Mouse (Mus musculus): ENCODE measurements around the gene Tmem189. TPM values are rescaled to one million over a fixed set of nuclear protein-coding genes. Genes with fewer than 3 reads are reported as not detected.

Tmem189 gene
- polyA plus RNA-seq, 1 experiment from 2014 or later, result 43.7 TPM

DNA sequence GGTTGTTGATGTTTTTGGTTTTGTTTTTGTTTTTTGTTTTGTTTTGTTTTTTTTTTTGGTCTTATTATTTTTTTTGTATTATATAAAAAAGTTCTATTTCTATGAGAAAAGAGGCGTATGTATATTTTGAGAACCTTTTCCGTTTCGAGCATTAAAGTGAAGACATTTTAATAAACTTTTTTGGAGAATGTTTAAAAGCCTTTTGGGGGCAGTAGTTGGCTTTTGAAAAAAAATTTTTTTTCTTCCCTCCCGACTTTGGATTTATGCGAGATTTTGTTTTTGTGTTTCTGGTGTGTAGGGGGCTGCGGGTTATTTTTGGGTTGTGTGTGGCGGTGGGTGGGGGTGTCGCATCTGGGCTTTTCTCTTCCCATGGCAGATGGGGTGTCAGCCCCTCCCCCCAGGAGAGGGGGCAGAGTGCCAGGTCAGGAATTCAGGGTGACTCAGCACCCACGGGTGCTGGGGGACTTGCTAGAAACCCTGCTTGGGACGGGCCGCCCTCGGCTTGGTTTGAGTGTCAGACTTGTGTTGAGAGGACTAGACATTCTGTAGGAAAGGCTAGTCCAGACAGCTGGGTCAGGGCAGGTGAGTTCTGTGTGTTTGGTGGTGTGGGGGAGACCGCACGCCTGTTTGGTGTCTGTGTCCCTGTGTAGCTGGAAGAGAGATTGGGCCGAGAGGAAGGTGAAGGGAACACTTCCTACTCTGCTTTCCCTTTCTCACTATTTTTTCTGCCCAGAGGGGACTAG, 768 bp upstream of the Tmem189 start:
- peaks cover 8% of the 10 kb centered on the region; the same call in 1 of the 2 replicates for H3K27me3 ChIP-seq
- H3K4me1 ChIP-seq, result peaks cover 43% of the 10 kb centered on the region
- peak overlapping the region; percentile 78 for H3K4me3 ChIP-seq (replicated peaks)
- peak overlapping the region; percentile 96 for H3K4me2 ChIP-seq (replicated peaks)
- H3K9me3 ChIP-seq (replicated peaks), result no peaks in the 10 kb centered on the region
- no peak for ATAC-seq (ENCODE audit: insufficient number of reproducible peaks, low FRiP score, low TSS enrichment, low read depth)
- no peaks in the 10 kb centered on the region for H3K36me3 ChIP-seq
- 43% methylated on average over 15 of the region's 15 CpGs for WGBS
- peak overlapping the region; percentile 27 for H3K9ac ChIP-seq
- H3K27ac ChIP-seq (replicated peaks), result peak overlapping the region; percentile 84

DNA sequence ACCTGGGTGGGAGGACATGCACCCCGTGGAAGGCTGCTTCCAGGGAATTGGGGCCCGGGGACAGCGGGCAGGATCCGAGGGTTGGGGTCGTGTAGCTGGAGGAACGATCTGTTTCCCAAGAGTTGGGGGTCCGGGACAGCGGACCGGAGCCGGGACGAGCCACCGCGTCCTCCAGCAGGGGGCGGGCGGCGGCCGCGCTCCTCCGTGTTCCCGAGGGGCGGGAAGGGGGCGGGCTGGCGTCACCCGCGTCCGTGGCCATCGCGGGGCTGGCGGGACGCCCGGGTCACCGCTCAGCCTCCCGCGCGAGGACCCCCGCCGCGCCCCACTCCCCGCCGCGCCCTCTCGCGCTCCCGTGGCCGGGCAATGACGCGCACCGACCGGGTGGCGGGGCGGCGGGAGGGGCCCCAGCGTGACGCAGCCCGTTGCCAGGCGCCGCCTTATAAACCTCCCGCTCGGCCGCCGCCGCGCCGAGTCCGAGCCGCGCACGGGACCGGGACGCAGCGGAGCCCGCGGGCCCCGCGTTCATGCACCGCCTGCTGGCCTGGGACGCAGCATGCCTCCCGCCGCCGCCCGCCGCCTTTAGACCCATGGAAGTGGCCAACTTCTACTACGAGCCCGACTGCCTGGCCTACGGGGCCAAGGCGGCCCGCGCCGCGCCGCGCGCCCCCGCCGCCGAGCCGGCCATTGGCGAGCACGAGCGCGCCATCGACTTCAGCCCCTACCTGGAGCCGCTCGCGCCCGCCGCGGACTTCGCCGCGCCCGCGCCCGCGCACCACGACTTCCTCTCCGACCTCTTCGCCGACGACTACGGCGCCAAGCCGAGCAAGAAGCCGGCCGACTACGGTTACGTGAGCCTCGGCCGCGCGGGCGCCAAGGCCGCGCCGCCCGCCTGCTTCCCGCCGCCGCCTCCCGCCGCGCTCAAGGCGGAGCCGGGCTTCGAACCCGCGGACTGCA, 847 bp downstream of the Tmem189 start, which contains the start of gene Cebpb:
Gene Cebpb (plus strand): TSS at position 418 of the 954 bp plus-strand sequence.
- H3K4me1 ChIP-seq, result peaks cover 49% of the 10 kb centered on the region
- whole genome bisulfite sequencing, result under 1% methylated on average over 144 of the region's 147 CpGs
- H3K27me3 ChIP-seq, result peaks cover 8% of the 10 kb centered on the region; the same call in 1 of the 2 replicates
- H3K4me3 ChIP-seq (replicated peaks), result peak within 1 kb of the TSS; percentile 78
- H3K36me3 ChIP-seq, result no peaks in the 10 kb centered on the region
- H3K9ac ChIP-seq, result peak within 1 kb of the TSS; percentile 69
- ATAC-seq (ENCODE audit: insufficient number of reproducible peaks, low FRiP score, low TSS enrichment, low read depth), result peak; percentile 82
- H3K9me3 ChIP-seq (replicated peaks), result no peaks in the 10 kb centered on the region
- peak within 1 kb of the TSS; percentile 96 for H3K4me2 ChIP-seq (replicated peaks)
- peak within 1 kb of the TSS; percentile 84 for H3K27ac ChIP-seq (replicated peaks)

- Histone ChIP-seq H3K36me3 (no peaks in the 10 kb centered on the region), H3K4me3 (replicated peaks) (peak overlapping the region; percentile 78), H3K9ac (peak overlapping the region; percentile 69; the same call in 1 of the 2 replicates), H3K27me3 (peaks cover 8% of the 10 kb centered on the region; the same call in 1 of the 2 replicates), H3K9me3 (replicated peaks) (no peaks in the 10 kb centered on the region), H3K4me2 (replicated peaks) (peak overlapping the region; percentile 96), H3K27ac (replicated peaks) (peak overlapping the region; percentile 84; the same call in 1 of the 2 replicates), H3K4me1 (peaks cover 49% of the 10 kb centered on the region)
- 21% methylated on average over 12 of the region's 12 CpGs for WGBS
- no peak for ATAC-seq (ENCODE audit: insufficient number of reproducible peaks, low FRiP score, low TSS enrichment, low read depth)
Measured at GRCm38 (mm10) chr2:167688126-167688497, 1.5 kb downstream of the Tmem189 start.

DNA sequence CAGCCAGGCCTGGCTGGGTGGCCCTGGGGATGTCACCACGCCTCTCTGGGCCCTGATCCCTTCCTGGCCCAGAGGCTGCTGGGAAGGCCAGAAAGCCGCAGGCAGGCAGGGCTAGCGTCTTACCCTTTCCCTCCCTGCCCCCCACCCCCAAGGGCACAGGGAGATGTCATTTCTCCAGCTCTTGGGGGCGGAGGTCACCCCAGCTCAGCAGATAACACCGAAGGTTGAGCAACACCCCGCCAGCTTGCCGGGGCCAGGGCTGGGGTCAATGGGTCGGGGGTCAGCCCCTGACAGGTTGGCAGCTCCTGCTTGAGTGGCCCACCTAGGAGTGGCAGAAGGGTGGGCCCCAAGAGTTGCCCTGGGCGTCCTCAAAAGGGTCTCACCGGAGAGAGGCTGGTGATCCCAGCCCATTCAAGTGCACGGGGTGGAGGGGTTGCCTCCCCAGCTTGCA, 1.9 kb downstream of the Tmem189 start:
- H3K4me2 ChIP-seq (replicated peaks), result no peak overlapping the region
- WGBS, result 41% methylated on average over 11 of the region's 11 CpGs
- no peaks in the 10 kb centered on the region for H3K36me3 ChIP-seq
- H3K4me1 ChIP-seq, result peaks cover 49% of the 10 kb centered on the region
- H3K9ac ChIP-seq, result no peak overlapping the region
- no peak for ATAC-seq (ENCODE audit: insufficient number of reproducible peaks, low FRiP score, low TSS enrichment, low read depth)
- H3K27ac ChIP-seq (replicated peaks), result no peak overlapping the region
- peaks cover 8% of the 10 kb centered on the region; the same call in 1 of the 2 replicates for H3K27me3 ChIP-seq
- no peaks in the 10 kb centered on the region for H3K9me3 ChIP-seq (replicated peaks)
- H3K4me3 ChIP-seq (replicated peaks), result no peak overlapping the region

GRCm38 (mm10) chr2:167687250-167687586, 2.4 kb downstream of the Tmem189 start:
- 77% methylated on average over 4 of the region's 4 CpGs for WGBS
- ATAC-seq (ENCODE audit: insufficient number of reproducible peaks, low FRiP score, low TSS enrichment, low read depth), result no peak
- H3K9me3 ChIP-seq (replicated peaks), result no peaks in the 10 kb centered on the region
- H3K36me3 ChIP-seq, result no peaks in the 10 kb centered on the region
- no peak overlapping the region for H3K4me3 ChIP-seq (replicated peaks)
- H3K4me1 ChIP-seq, result peaks cover 45% of the 10 kb centered on the region
- H3K27ac ChIP-seq (replicated peaks), result no peak overlapping the region
- no peak overlapping the region for H3K4me2 ChIP-seq (replicated peaks)
- H3K27me3 ChIP-seq, result peaks cover 8% of the 10 kb centered on the region; the same call in 1 of the 2 replicates
- H3K9ac ChIP-seq, result no peak overlapping the region

- no peaks in the 10 kb centered on the region for H3K9me3 ChIP-seq (replicated peaks)
- 74% methylated on average over 16 of the region's 16 CpGs for WGBS
- H3K9ac ChIP-seq, result no peak overlapping the region
- H3K36me3 ChIP-seq, result no peaks in the 10 kb centered on the region
- H3K4me3 ChIP-seq (replicated peaks), result no peak overlapping the region
- H3K27ac ChIP-seq (replicated peaks), result no peak overlapping the region
- no peak for ATAC-seq (ENCODE audit: insufficient number of reproducible peaks, low FRiP score, low TSS enrichment, low read depth)
- H3K4me1 ChIP-seq, result peaks cover 39% of the 10 kb centered on the region
- H3K27me3 ChIP-seq, result peaks cover 8% of the 10 kb centered on the region; the same call in 1 of the 2 replicates
- H3K4me2 ChIP-seq (replicated peaks), result no peak overlapping the region
Measured at GRCm38 (mm10) chr2:167686382-167687249, 3.0 kb downstream of the Tmem189 start.

GRCm38 (mm10) chr2:167685865-167686264, 3.8 kb downstream of the Tmem189 start:
- H3K4me2 ChIP-seq (replicated peaks), result no peak overlapping the region
- no peak overlapping the region for H3K9ac ChIP-seq
- peaks cover 8% of the 10 kb centered on the region; the same call in 1 of the 2 replicates for H3K27me3 ChIP-seq
- H3K27ac ChIP-seq (replicated peaks), result 0 out of 2 replicates have a peak overlapping the region, but pooled peaks have one; percentile 19
- peaks cover 32% of the 10 kb centered on the region for H3K4me1 ChIP-seq
- H3K4me3 ChIP-seq (replicated peaks), result no peak overlapping the region
- WGBS, result 76% methylated on average over 3 of the region's 3 CpGs
- no peak for ATAC-seq (ENCODE audit: insufficient number of reproducible peaks, low FRiP score, low TSS enrichment, low read depth)
- no peaks in the 10 kb centered on the region for H3K9me3 ChIP-seq (replicated peaks)
- no peaks in the 10 kb centered on the region for H3K36me3 ChIP-seq

DNA sequence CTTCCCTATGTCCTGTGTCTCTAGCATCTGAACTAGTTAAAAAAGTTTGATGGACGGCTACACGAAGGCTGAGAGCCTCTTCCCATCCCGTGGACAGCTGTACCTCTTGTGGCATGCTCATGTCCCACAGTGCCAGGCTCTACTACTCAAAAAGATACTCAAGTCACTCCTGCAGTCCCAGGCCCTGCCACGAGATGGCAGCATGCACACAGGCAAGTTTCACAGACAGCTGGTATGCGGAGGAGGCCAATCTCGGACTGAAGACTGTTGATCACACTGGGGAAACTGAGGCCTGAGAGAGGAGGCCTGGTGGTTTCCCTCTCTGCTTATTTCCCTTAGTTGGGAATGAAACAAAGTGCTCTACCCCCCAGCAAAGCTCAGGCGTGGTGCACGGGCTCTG, 4.5 kb downstream of the Tmem189 start:
- 6% methylated on average over 8 of the region's 8 CpGs for WGBS
- no peak for ATAC-seq (ENCODE audit: insufficient number of reproducible peaks, low FRiP score, low TSS enrichment, low read depth)
- no peak overlapping the region for H3K9ac ChIP-seq

GRCm38 (mm10) chr2:167683721-167684120, 5.9 kb downstream of the Tmem189 start:
- Histone ChIP-seq H3K9me3 (replicated peaks) (no peaks in the 10 kb centered on the region), H3K4me3 (replicated peaks) (no peak overlapping the region), H3K9ac (no peak overlapping the region), H3K36me3 (no peaks in the 10 kb centered on the region), H3K4me2 (replicated peaks) (no peak overlapping the region), H3K4me1 (peaks cover 24% of the 10 kb centered on the region), H3K27me3 (0 out of 2 replicates have a peak, but pooled peaks cover 5% of the 10 kb centered on the region), H3K27ac (replicated peaks) (no peak overlapping the region)
- 63% methylated on average over 3 of the region's 3 CpGs for WGBS
- no peak for ATAC-seq (ENCODE audit: insufficient number of reproducible peaks, low FRiP score, low TSS enrichment, low read depth)

More for the DNA sequence above, 4.5 kb downstream of the Tmem189 start:
- H3K27me3 ChIP-seq, result peaks cover 8% of the 10 kb centered on the region; the same call in 1 of the 2 replicates
- no peak overlapping the region for H3K4me2 ChIP-seq (replicated peaks)
- peak overlapping the region; percentile 19; the same call in 1 of the 2 replicates for H3K27ac ChIP-seq (replicated peaks)
- H3K4me1 ChIP-seq, result peaks cover 27% of the 10 kb centered on the region
- no peak overlapping the region for H3K4me3 ChIP-seq (replicated peaks)
- H3K9me3 ChIP-seq (replicated peaks), result no peaks in the 10 kb centered on the region
- H3K36me3 ChIP-seq, result no peaks in the 10 kb centered on the region

- no peak for ATAC-seq (ENCODE audit: insufficient number of reproducible peaks, low FRiP score, low TSS enrichment, low read depth)
- H3K4me3 ChIP-seq (replicated peaks), result no peak overlapping the region
- H3K27me3 ChIP-seq, result no peaks in the 10 kb centered on the region
- no peak overlapping the region for H3K4me2 ChIP-seq (replicated peaks)
- H3K4me1 ChIP-seq, result peaks cover 13% of the 10 kb centered on the region
- no peaks in the 10 kb centered on the region for H3K36me3 ChIP-seq
- H3K27ac ChIP-seq (replicated peaks), result no peak overlapping the region
- no peaks in the 10 kb centered on the region for H3K9me3 ChIP-seq (replicated peaks)
- no peak overlapping the region for H3K9ac ChIP-seq
- 45% methylated on average over 5 of the region's 5 CpGs for WGBS
Measured at GRCm38 (mm10) chr2:167680657-167681056, 9.0 kb downstream of the Tmem189 start.
